Mouse (Mus musculus) ES-E14 (cell line): ENCODE measurements at regions not wholly inside any gene's neighbourhood (a gene's known extent, or its start where the extent isn't known, plus 50 kb on each side); places are given as distances from the start of the nearest gene placed in this dataset.
A peak's percentile ranks its signal among the peaks of the same experiment; 100 is the strongest.

Experiments used
- DNase-seq: peaks from one replicate; pipeline ENCODE4 v3.0.0-alpha.2; 2013; ENCODE audit warnings: low read depth, low spot score
- H3K27ac ChIP-seq: 2 replicates; pipeline ENCODE4 v1.5.1; 2012; ENCODE audit warnings: low read depth, mild to moderate bottlenecking, low read length, moderate library complexity, mixed read lengths; ENCODE audit not compliant: poor library complexity, insufficient read depth, severe bottlenecking
- H3K36me3 ChIP-seq: 2 replicates; pipeline ENCODE4 v1.6.1; 2012; ENCODE audit warnings: mild to moderate bottlenecking, low read length, moderate library complexity, mixed read lengths; ENCODE audit not compliant: control insufficient read depth, poor library complexity, insufficient read depth, severe bottlenecking
- H3K4me1 ChIP-seq, 2 experiments: fragments of 150-350 bp in 1 of 2; sonication (generic) in 1 of 2; 2 replicates each; pipeline ENCODE4 v1.6.1; 2012; ENCODE audit warnings: low read length in 2 of 2, mild to moderate bottlenecking in 1 of 2, mixed read lengths in 1 of 2; ENCODE audit not compliant: control insufficient read depth in 2 of 2, insufficient read depth in 2 of 2, poor library complexity in 1 of 2
- H3K4me3 ChIP-seq, 2 experiments: fragments of 150-350 bp in 1 of 2; sonication (generic) in 1 of 2; 2 replicates each; pipeline ENCODE4 v1.5.1; 2012; ENCODE audit warnings: low read length in 2 of 2, low read depth in 1 of 2, mild to moderate bottlenecking in 1 of 2, mixed read lengths in 1 of 2; ENCODE audit not compliant: insufficient read depth in 1 of 2, poor library complexity in 1 of 2, severe bottlenecking in 1 of 2
- H3K9ac ChIP-seq: 2 replicates; pipeline ENCODE4 v1.6.1; 2012; ENCODE audit warnings: low read depth, mild to moderate bottlenecking, low read length, mixed read lengths; ENCODE audit not compliant: poor library complexity, insufficient read depth, severe bottlenecking
- H3K9me3 ChIP-seq: fragments of 150-350 bp; sonication (generic); 2 replicates; pipeline ENCODE4 v1.6.1; 2012; ENCODE audit warnings: low read depth, mild to moderate bottlenecking, low read length; ENCODE audit not compliant: control insufficient read depth, insufficient read depth
- CHD2 ChIP-seq: IDR thresholded peaks from 2 replicates; pipeline ENCODE4 v1.6.1; 2014; ENCODE audit warnings: mild to moderate bottlenecking, low read depth, low read length, inconsistent platforms
- HCFC1 ChIP-seq: IDR thresholded peaks from 2 replicates; pipeline ENCODE4 v1.6.1; 2012; ENCODE audit warnings: low read length, inconsistent platforms, borderline replicate concordance; ENCODE audit not compliant: insufficient read depth
- MAFK ChIP-seq: IDR thresholded peaks from 2 replicates; pipeline ENCODE4 v1.6.1; 2014; ENCODE audit warnings: mild to moderate bottlenecking, low read depth, low read length, inconsistent platforms; ENCODE audit not compliant: insufficient read depth
- ZC3H11A ChIP-seq: IDR thresholded peaks from 2 replicates; pipeline ENCODE4 v1.6.1; 2012; ENCODE audit warnings: low read depth, mild to moderate bottlenecking, inconsistent platforms, low read length, borderline replicate concordance
- ZNF384 ChIP-seq: IDR thresholded peaks from 2 replicates; pipeline ENCODE4 v1.6.1; 2012; ENCODE audit warnings: low read depth, low read length, inconsistent platforms
- in situ Hi-C, 2 experiments: fragments of 600-800 bp; cut with MboI; formaldehyde crosslinking; loops; one replicate each; pipeline ENCODE4 v1.15.1; 2025; ENCODE audit warnings: low sequenced_read_pairs in 2 of 2, inconsistent platforms in 1 of 2; ENCODE audit not compliant: unreplicated experiment in 2 of 2

DNA sequence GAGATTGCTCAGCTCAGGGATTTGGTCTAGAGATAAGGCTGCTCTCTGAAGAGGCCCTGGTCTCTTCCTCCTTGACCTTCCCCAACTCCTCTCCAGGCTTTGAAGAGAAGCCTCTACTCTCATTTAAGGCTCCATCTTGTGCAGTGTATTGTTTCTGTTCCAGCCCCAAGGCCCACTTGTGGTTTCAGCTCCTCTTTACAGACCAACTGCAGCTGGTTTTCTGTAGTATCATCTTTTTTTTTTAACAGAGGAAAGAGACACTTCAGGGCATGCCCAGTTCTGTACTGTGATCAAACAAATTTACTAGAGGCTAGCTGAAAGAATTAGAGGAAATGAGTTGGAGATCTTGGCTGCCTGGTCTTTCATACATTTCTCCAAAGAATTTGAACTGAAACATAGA lies 145.4 kb upstream of the Dcn start:
- H3K27ac ChIP-seq = no peak overlapping the region
- in situ Hi-C loops = no loop called here
- TF ChIP-seq ZC3H11A = no peak
- no peak for TF ChIP-seq CHD2
- TF ChIP-seq ZNF384 = no peak
- TF ChIP-seq HCFC1 = no peak
- TF ChIP-seq MAFK = no peak
- no peaks in the 10 kb centered on the region for H3K4me1 ChIP-seq
- no peak overlapping the region for H3K9ac ChIP-seq
- H3K4me3 ChIP-seq = no peak overlapping the region
- no peak for DNase-seq
- peaks cover 5% of the 10 kb centered on the region; the same call in 1 of the 2 replicates for H3K9me3 ChIP-seq
- no peaks in the 10 kb centered on the region for H3K36me3 ChIP-seq

DNA sequence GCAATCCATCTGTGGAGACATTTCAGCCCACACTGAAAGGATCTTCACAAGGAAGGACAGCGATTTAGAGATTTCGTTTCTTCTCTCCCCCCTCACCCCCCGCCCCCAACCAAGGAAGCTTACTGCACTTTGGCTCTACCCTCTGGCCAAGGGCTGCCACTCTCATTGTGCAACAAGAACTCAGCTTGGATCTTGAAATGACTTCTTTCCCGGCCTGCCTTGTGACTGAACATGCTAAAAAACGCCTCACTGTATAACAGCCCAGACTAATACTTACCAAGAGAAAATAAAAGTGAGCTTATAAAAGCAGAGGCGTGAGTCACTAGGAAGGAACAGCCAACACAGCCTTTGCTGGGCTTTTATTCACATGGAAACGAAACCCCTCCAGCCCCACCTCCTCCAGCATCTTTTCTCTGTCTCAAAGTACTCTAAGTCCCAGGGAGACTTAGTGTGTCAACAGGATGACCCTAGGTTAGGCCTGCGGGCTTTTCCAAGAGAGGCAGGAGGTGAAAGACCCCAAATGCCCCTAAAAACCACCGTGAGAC lies 144.7 kb upstream of the Dcn start:
- TF ChIP-seq ZNF384 (no peak), HCFC1 (no peak), MAFK (no peak), CHD2 (no peak), ZC3H11A (no peak)
- H3K27ac ChIP-seq = no peak overlapping the region
- no peaks in the 10 kb centered on the region for H3K4me1 ChIP-seq
- peaks cover 5% of the 10 kb centered on the region; the same call in 1 of the 2 replicates for H3K9me3 ChIP-seq
- no peak for DNase-seq
- in situ Hi-C loops = no loop called here
- no peak overlapping the region for H3K9ac ChIP-seq
- H3K36me3 ChIP-seq = no peaks in the 10 kb centered on the region
- H3K4me3 ChIP-seq = no peak overlapping the region

DNA sequence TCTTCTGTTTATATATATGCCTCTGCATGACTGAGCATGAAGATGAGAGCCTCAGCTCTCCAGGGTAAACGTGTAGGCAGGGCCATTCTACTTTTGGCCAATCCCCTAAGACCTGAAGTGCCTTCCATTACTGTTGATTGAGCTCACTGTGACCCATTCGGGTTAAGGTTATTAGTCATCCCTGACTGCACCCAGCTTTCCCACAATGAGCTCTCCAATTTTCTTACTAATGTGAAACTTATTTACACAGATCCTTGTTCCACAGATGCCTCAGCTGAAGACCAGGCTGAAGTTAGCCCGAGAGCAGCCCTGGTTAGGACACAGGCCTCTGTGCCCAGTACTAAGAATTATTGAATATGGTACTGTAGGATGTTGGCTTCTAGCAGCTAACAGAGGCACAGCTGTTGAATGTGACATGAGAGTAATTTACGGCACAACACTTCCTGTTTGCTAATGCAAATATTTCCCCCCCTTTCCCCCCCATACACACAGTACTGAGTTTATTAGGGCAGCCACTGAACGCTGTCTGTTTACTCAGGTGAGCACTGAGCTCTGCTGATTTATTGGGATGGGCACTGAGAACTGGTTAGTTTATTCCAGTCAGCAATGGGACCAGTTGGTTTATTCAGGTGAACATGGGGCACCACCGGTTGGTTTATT lies 141.2 kb upstream of the Dcn start:
- Histone ChIP-seq H3K4me1 (no peaks in the 10 kb centered on the region), H3K27ac (no peak overlapping the region), H3K4me3 (no peak overlapping the region), H3K9me3 (no peaks in the 10 kb centered on the region), H3K36me3 (no peaks in the 10 kb centered on the region), H3K9ac (no peak overlapping the region)
- in situ Hi-C loops = no loop called here
- no peak for DNase-seq
- TF ChIP-seq ZNF384 (no peak), CHD2 (no peak), HCFC1 (no peak), MAFK (no peak), ZC3H11A (no peak)

DNA sequence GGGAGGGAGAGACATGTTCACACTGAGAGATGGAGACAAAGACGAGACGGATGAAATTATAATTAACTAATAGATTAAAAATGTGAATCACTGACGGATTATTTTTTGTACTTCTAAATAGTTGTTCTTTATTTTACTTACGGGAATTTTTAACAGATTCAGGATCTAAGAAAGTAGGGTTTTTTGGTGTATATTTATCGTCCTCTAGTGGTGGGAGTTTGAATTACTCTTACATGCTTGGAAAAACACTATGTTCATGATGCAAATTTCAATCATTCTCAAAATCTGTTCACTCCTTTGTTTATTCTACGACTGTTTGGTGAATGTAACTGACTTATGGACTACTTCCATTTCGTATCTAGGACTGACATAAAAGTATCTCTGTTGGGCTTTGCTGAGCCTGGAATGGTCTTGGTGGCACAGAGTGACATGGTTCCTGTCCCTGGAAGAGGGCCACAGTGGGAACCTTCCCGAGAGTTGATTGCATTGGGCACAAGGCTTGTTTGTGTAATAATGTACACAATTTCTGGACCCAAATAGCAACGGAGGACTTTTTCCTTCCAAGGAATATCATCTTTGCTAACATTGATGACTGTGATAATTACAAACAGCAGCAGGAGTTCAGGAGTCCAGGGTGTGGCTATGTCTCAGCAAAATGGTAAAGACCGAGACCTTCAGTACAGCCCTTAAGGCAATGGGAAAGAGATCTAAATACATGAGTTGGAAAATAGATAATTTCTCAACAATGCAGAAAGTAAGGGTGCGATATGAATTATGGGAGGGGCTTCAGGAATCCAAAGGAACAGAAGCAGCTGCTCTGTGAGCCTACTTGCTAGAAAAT lies 139.3 kb upstream of the Dcn start:
- TF ChIP-seq MAFK (no peak), ZC3H11A (0 out of 2 replicates have a peak, but pooled peaks have one; percentile 53)
- no peaks in the 10 kb centered on the region for H3K4me1 ChIP-seq
- no peak overlapping the region for H3K4me3 ChIP-seq
- H3K36me3 ChIP-seq = no peaks in the 10 kb centered on the region
- no peaks in the 10 kb centered on the region for H3K9me3 ChIP-seq
- H3K27ac ChIP-seq = no peak overlapping the region
- H3K9ac ChIP-seq = no peak overlapping the region
- in situ Hi-C loops = no loop called here
- DNase-seq = peak; percentile 12
